ENCODE assay signal across 10 mouse cellular contexts in the genomic region with DNA sequence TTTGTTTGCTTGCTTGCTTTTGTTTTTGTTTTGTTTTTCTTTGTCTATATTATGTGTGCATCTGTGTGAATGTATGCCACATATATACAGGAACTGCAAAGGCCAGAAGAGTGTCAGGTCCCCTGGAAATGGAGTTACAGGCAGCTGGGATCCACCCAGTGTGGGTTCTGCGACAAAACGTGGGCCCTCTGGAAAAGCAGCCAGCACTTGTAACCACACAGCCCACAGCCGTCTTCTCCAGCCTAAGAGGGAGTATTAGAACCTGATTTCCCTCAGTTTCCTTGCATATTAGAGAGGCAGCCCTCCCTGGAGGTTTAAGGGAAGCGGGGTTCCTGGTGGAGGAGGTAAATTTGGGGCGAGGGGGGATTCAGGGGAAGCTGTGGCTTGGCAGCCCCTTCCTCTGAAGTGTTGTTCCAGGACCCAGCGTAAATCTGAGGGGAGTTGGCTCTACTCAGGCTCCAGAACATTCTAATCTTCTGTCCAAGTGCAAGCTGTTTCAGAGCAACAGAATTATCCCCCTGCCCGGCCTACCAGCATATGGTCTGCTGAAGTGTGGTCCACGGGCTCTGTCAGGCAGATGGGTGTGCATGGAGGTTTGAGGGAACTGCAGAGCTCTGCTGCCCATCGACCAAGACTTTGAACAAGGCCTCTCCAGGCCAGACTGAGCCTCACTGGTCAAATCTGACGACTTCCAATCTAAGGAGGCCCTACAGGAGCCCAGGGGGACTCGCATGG.
DNase-seq lines count a peak whose midpoint lies in the region; ATAC-seq and TF ChIP-seq lines count a peak whose summit lies in the region.
"Had no signal": no experiment of that assay in that cellular context is flagged by ENCODE, and none has a peak within 500 bp of the region (broad histone marks: within the 10 kb centered on the region; RNA-seq: fewer than 3 reads in every experiment).

No protein-coding gene starts in this region.

- H3K4me2 ChIP-seq in midbrain, embryonic 11.5 days = no peak overlapping the region
- no peak overlapping the region for H3K4me2 ChIP-seq in midbrain, postnatal 0 days (ENCODE audit: low read depth, low read length, poor library complexity, severe bottlenecking)
- no peak overlapping the region for H3K4me2 ChIP-seq in forebrain, embryonic 14.5 days (ENCODE audit: low read length)
- no peak overlapping the region for H3K4me2 ChIP-seq in limb, embryonic 13.5 days (replicated peaks)
- no peak overlapping the region for H3K4me2 ChIP-seq in stomach, embryonic 16.5 days (ENCODE audit: low read depth, low read length)
- H3K4me2 ChIP-seq: liver, embryonic 15.5 days had no signal

- peak overlapping the region; percentile 74 for H3K27ac ChIP-seq in midbrain, embryonic 11.5 days (ENCODE audit: low read depth, low read length)
- no peak overlapping the region for H3K27ac ChIP-seq in midbrain, postnatal 0 days (ENCODE audit: low read depth, low read length)
- peak overlapping the region; percentile 78 for H3K27ac ChIP-seq in forebrain, embryonic 14.5 days (ENCODE audit: low read depth, low read length)
- H3K27ac ChIP-seq in limb, embryonic 13.5 days = peak overlapping the region; percentile 69; the same call in 1 of the 2 replicates
- no peak overlapping the region; the same call in 1 of the 2 replicates for H3K27ac ChIP-seq in stomach, embryonic 16.5 days (ENCODE audit: low read length)
- H3K27ac ChIP-seq: liver, embryonic 15.5 days had no signal

- H3K4me1 ChIP-seq in midbrain, embryonic 11.5 days (ENCODE audit: control insufficient read depth, insufficient read depth, low read length) = peaks cover 57% of the 10 kb centered on the region
- H3K4me1 ChIP-seq in midbrain, postnatal 0 days (ENCODE audit: insufficient read depth, low read length) = peaks cover 30% of the 10 kb centered on the region
- H3K4me1 ChIP-seq in forebrain, embryonic 14.5 days (ENCODE audit: control insufficient read depth, insufficient read depth, low read length) = peaks cover 54% of the 10 kb centered on the region
- peaks cover 70% of the 10 kb centered on the region for H3K4me1 ChIP-seq in limb, embryonic 13.5 days
- H3K4me1 ChIP-seq in stomach, embryonic 16.5 days (ENCODE audit: control insufficient read depth, insufficient read depth, low read length) = peaks cover 40% of the 10 kb centered on the region

- ATAC-seq in midbrain, embryonic 11.5 days (ENCODE audit: low FRiP score) = no peak
- no peak for ATAC-seq in midbrain, postnatal 0 days (ENCODE audit: low FRiP score)
- ATAC-seq in forebrain, embryonic 14.5 days = no peak
- no peak for ATAC-seq in limb, embryonic 13.5 days (ENCODE audit: low FRiP score, low read depth)
- ATAC-seq in stomach, embryonic 16.5 days (ENCODE audit: insufficient read depth, low FRiP score) = no peak

- TF ChIP-seq CTCF in midbrain, postnatal 0 days (IDR thresholded peaks at IDR 0.05) = no peak

- H3K27me3 ChIP-seq in midbrain, embryonic 11.5 days (ENCODE audit: control insufficient read depth, insufficient read depth, low read length) = peaks cover 4% of the 10 kb centered on the region; the same call in 1 of the 2 replicates
- H3K27me3 ChIP-seq in midbrain, postnatal 0 days (ENCODE audit: insufficient read depth, low read length) = no peaks in the 10 kb centered on the region
- H3K27me3 ChIP-seq in forebrain, embryonic 14.5 days (replicated peaks; ENCODE audit: control insufficient read depth, insufficient read depth, low read length) = no peaks in the 10 kb centered on the region
- H3K27me3 ChIP-seq in limb, embryonic 13.5 days = no peaks in the 10 kb centered on the region
- no peaks in the 10 kb centered on the region for H3K27me3 ChIP-seq in stomach, embryonic 16.5 days (ENCODE audit: control insufficient read depth, insufficient read depth, low read length)

- no peaks in the 10 kb centered on the region for H3K36me3 ChIP-seq in midbrain, embryonic 11.5 days (ENCODE audit: control insufficient read depth, insufficient read depth, low read length)
- H3K36me3 ChIP-seq in midbrain, postnatal 0 days (ENCODE audit: insufficient read depth, low read length) = no peaks in the 10 kb centered on the region
- H3K36me3 ChIP-seq in forebrain, embryonic 14.5 days (ENCODE audit: control insufficient read depth, insufficient read depth, low read length) = no peaks in the 10 kb centered on the region
- no peaks in the 10 kb centered on the region for H3K36me3 ChIP-seq in limb, embryonic 13.5 days
- no peaks in the 10 kb centered on the region for H3K36me3 ChIP-seq in stomach, embryonic 16.5 days (ENCODE audit: control insufficient read depth, insufficient read depth, low read length)
- H3K36me3 ChIP-seq: liver, embryonic 15.5 days had no signal

- H3K4me3 ChIP-seq in midbrain, embryonic 11.5 days (ENCODE audit: low read depth, low read length) = no peak overlapping the region
- no peak overlapping the region for H3K4me3 ChIP-seq in midbrain, postnatal 0 days (ENCODE audit: low read depth, low read length)
- no peak overlapping the region for H3K4me3 ChIP-seq in forebrain, embryonic 14.5 days (ENCODE audit: low read depth, low read length)
- H3K4me3 ChIP-seq in limb, embryonic 13.5 days = no peak overlapping the region
- no peak overlapping the region for H3K4me3 ChIP-seq in stomach, embryonic 16.5 days (replicated peaks; ENCODE audit: low read length)
- H3K4me3 ChIP-seq: liver, embryonic 15.5 days had no signal

- 66% methylated on average over 11 of the region's 11 CpGs for WGBS in midbrain, embryonic 11.5 days
- WGBS in midbrain, postnatal 0 days = 76% methylated on average over 11 of the region's 11 CpGs
- 57% methylated on average over 11 of the region's 11 CpGs for WGBS in forebrain, embryonic 14.5 days
- 51% methylated on average over 11 of the region's 11 CpGs for WGBS in limb, embryonic 13.5 days
- 70% methylated on average over 11 of the region's 11 CpGs for WGBS in stomach, embryonic 16.5 days

- DNase-seq in midbrain, embryonic 11.5 days (ENCODE audit: low spot score, missing footprints) = no peak
- DNase-seq in midbrain, postnatal 0 days (ENCODE audit: low spot score) = no peak
- DNase-seq in forebrain, embryonic 14.5 days (ENCODE audit: low spot score) = no peak
- DNase-seq in testis, postnatal 10 days (ENCODE audit: low spot score) = no peak
- no peak for DNase-seq in urinary bladder, postnatal 10 days (ENCODE audit: low spot score)
- DNase-seq in cerebellum, adult 9-11 months = no peak
- DNase-seq: layer of hippocampus, adult 9-11 months had no signal

- H3K9ac ChIP-seq in midbrain, embryonic 11.5 days (ENCODE audit: low read length) = peak overlapping the region; percentile 30
- no peak overlapping the region for H3K9ac ChIP-seq in midbrain, postnatal 0 days (replicated peaks; ENCODE audit: low read length, poor library complexity, severe bottlenecking)
- peak overlapping the region; percentile 10; the same call in 1 of the 2 replicates for H3K9ac ChIP-seq in forebrain, embryonic 14.5 days (ENCODE audit: low read length)
- 0 out of 2 replicates have a peak overlapping the region, but pooled peaks have one; percentile 19 for H3K9ac ChIP-seq in limb, embryonic 13.5 days
- 0 out of 2 replicates have a peak overlapping the region, but pooled peaks have one; percentile 55 for H3K9ac ChIP-seq in stomach, embryonic 16.5 days (ENCODE audit: low read length)
- H3K9ac ChIP-seq: liver, embryonic 15.5 days had no signal

- H3K9me3 ChIP-seq in midbrain, embryonic 11.5 days (ENCODE audit: control insufficient read depth, low read length) = no peaks in the 10 kb centered on the region
- no peaks in the 10 kb centered on the region for H3K9me3 ChIP-seq in midbrain, postnatal 0 days (ENCODE audit: low read length)
- H3K9me3 ChIP-seq in forebrain, embryonic 14.5 days (replicated peaks; ENCODE audit: control insufficient read depth, low read length) = no peaks in the 10 kb centered on the region
- H3K9me3 ChIP-seq in limb, embryonic 13.5 days = no peaks in the 10 kb centered on the region
- H3K9me3 ChIP-seq in stomach, embryonic 16.5 days (replicated peaks; ENCODE audit: control insufficient read depth, low read length) = no peaks in the 10 kb centered on the region
- H3K9me3 ChIP-seq: liver, embryonic 15.5 days had no signal

Comparison
In these comparisons a context has a peak if more than half of its experiments do, and no peak if none do; other contexts are left out.
1. H3K27ac ChIP-seq: peak in midbrain, embryonic 11.5 days (single experiment), forebrain, embryonic 14.5 days (single experiment) and limb, embryonic 13.5 days (single experiment); none in midbrain, postnatal 0 days (single experiment) and stomach, embryonic 16.5 days (single experiment).